Mouse (Mus musculus) left cerebral cortex, adult 9 months (tissue): ENCODE data around the gene Rps12-ps3.

ENCODE experiments used
- DNase-seq, 2 experiments: peaks; one replicate each; pipeline ENCODE4 v3.0.0; 2022; ENCODE audit warnings: low spot score in 2 of 2

The Rps12-ps3 gene

DNA sequence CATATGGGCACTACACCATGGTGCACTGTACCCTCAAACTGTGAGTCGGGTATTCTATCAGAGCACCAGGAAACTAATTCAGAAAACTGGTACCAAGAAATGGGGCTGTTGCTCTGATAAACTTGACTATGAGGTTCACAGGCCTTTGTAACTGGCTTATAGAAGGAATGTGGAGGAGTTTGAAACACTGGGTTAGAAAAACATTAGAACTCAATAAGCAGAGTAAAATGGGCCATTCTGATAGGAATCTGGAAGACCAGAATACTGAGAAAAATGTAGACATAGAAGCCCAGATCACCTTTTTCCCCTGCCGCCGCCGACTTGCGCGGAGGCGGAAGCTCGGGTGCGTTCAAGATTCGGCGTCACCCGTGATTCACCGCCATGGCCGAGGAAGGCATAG lies at the start of gene Rps12-ps3:
TSS of gene Rps12-ps3 (plus strand) at position 301 of the 400 bp plus-strand sequence.
- no peak for DNase-seq

DNA sequence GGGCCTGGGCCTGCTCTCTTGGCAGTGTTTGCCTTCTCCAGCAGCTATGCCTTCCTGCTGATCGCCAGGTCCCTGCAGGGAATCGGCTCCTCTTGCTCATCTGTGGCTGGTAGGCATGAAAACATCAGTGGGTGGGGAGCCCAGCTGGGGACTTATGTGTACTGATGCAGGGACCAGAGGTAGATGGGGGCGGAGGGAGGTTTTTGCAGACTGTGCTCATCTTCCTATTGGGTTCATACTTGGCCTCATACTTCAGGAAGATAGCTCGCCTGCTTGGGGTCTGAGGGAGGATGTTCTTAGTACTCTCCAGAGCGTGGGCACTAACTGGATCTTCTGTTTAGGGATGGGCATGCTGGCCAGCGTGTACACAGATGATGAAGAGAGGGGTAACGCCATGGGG lies 48.9 kb upstream of the Rps12-ps3 start:
- DNase-seq: peak in 1 of 2 experiments; percentile 19

DNA sequence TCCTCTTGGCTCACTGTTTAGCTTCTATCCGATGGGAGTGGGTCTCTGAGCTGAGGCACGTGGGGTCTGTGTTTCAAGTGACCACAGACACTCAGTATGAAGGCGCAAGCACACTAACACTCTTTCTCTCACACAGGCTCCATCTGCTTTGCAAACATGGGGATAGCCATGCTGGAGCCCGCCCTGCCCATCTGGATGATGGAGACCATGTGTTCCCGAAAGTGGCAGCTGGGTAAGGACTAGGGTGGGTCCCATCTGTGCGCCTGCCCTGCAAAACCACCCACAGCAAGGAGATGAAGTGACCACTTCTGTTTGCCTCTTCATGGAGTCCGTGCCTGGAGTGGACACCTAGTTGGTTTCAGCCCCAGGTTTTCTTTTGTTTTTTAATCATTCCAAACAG lies 45.7 kb upstream of the Rps12-ps3 start:
- DNase-seq: no peak

DNA sequence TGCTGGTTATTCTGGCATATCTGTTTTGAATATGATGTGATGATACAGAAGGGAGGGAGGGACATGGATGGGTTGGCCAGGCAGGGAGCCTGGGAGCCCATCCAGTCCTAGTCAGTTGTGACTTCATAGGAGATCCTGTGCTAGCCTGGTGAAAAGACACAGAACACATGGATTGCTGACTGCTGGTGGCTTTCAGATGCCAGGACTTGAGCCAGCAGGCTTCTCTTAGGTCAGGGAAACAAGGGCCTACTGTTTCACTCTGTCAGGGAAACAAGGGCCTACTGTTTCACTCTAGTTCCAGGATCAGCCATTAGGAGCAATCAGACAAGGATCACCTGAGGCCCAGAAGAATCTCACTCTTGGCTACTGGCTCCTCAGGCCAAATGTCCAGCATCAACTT lies 41.2 kb upstream of the Rps12-ps3 start:
- DNase-seq: peak in 1 of 2 experiments; percentile 16

DNA sequence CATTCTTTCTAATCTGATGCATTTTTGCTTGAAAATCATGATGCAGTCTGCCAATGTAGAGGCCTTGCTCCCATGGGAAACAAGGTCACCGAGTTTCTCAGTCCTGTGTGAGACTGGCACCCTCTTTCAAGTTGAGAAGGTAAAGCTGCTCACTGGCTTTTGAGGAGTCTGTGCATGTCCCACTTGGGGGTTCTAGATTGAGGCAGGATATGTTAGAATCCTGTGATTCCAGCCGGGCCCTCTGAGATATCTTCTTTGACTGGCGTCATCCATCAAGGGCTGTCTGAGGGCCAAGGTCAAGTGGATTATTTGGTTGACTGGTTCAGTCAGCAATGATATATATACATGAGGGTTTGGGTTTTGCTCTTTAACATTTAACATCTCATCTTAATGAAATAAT lies 40.1 kb upstream of the Rps12-ps3 start:
- DNase-seq: no peak

DNA sequence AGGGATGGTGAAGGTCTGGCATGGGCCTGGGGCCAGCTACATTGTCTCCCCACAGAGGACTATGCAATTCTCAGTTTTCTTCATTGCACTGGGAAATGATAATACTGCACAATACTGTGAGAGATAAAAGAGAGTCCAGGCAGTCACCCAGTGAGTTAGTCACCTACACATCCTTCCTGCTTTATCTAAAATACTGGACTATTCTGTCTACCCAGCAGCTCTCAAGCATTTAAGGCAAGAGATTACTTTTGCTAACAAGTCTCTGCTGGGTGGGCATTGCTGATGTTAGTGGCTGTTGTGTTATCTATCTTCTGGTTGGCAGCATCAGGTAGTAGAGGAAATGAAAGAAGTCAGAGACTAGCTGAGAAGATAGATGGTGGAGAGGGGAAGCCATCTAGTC lies 33.0 kb upstream of the Rps12-ps3 start:
- DNase-seq: no peak

DNA sequence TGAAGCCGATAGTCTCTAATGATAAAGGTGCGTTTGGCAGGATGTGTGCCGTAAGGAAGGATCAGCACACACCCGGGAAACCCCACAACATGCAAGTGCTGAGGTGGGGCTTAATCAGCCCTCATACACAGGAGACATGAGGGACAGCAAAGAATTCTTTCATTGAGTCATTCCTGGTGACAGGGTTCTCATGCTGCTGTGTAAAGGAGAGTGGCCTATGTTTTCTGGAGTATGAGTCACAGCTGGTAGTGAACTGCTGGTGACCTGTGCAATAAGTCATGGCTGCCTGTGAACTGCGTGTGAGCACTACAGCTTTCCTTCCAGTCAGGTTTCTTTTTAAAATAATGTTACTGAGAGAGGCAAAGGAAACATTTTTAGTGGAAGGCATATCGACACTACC lies 32.3 kb upstream of the Rps12-ps3 start:
- DNase-seq: no peak

DNA sequence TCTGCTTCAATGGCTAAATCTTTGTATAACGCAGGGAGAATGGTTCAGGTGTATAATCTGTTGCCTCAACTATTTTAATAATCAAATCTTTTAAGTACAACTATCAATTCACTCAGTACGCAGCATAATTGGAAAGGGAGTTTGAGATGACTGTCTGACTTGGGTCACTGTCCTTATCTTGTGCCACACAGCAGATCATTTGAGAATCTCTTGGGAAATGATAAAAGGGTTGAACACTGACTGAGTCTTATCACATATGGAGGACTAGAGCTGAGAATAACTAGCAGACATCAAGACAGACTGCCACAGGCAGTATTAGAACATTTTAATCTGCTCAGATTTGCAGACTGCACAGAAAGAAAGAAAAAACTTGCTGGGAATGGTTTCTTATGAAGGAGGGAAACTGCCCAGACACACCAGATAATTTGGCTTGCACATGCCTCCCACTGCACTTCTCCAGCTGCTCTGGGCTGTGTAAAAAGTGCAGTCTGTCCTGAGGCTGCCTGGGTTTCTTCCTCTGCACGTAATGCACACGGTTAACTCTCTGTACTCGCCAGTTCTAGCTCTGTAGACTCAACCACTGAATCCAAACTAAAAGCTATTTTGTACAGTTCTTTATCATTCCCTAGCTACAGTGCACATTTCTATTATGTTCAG lies 29.8 kb upstream of the Rps12-ps3 start:
- peak in 1 of 2 experiments; percentile 25 for DNase-seq

DNA sequence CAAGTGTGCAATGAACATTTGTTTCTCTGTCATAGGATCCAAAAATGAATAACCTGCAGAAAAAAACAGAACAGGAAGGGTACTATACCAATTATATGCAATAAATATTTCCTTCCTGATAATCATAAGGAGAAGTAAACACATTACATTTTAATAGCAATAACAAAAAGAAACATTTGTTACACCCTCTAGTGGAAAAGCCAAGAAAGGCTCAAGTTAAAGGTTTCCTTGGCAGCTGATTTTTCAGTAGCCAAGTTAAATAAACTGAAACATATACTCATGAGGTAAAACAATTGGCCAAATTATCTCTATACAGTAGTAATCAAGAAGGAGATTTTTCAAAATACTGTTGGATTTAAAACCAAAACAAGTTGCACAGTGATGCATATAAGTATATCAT lies 6.8 kb upstream of the Rps12-ps3 start:
- no peak for DNase-seq

DNA sequence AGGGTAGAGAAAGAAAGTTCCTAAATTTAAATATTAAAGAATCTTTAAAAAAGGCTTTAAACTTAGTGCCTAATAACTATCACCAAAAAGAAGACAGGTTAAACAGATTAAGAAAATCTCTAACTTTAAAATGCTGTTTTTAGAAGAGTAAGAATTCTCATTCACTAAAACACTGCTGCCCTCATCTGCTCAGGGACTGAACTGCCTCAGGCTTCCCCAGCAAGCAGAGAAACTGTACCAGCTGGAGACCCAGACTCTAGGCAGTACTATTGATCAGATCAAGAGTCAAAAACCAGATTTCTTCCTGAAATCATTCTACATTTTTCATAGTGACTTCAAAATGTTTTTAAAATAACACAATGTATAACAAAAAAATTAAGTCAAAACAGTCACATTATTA lies 5.5 kb upstream of the Rps12-ps3 start:
- DNase-seq: peak in 1 of 2 experiments; percentile 16

DNA sequence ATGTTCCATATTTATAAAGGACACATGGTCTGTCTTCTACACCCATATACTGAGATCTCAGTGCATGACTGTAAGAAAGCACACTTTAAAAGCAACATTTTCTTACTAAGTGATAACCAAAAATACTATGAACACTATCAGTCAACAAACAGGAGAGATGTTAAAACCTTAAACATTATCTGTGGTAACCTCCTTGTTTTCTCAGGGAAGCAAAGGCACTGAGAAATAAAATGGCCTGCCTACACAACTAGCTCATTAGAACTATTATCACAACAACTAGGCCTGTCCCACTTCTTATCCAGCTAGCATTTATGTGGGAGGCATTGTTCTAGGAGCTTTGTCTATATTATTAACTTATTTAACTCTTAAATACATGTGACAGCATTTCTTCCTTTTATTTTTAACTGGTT lies 8.7 kb downstream of the Rps12-ps3 start:
- DNase-seq: no peak

DNA sequence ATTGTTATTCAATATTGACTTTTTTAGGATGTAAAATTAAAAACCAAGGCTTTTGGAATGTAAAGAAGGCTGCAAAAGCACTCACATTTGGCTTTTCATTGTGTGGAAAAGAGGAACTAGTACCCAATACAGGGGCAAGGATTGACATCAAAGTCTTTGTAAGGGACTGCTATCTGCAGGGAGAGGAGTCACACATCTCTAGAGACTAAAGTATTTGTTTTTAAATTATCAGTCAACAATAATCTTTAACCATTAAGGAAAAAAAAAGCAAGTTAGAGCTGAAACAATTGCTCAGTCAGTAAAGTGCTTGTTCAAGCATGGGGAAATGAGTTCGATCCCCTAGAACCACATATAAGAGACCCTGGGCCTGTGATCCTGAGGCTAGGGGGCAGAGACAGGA lies 14.6 kb downstream of the Rps12-ps3 start:
- no peak for DNase-seq

DNA sequence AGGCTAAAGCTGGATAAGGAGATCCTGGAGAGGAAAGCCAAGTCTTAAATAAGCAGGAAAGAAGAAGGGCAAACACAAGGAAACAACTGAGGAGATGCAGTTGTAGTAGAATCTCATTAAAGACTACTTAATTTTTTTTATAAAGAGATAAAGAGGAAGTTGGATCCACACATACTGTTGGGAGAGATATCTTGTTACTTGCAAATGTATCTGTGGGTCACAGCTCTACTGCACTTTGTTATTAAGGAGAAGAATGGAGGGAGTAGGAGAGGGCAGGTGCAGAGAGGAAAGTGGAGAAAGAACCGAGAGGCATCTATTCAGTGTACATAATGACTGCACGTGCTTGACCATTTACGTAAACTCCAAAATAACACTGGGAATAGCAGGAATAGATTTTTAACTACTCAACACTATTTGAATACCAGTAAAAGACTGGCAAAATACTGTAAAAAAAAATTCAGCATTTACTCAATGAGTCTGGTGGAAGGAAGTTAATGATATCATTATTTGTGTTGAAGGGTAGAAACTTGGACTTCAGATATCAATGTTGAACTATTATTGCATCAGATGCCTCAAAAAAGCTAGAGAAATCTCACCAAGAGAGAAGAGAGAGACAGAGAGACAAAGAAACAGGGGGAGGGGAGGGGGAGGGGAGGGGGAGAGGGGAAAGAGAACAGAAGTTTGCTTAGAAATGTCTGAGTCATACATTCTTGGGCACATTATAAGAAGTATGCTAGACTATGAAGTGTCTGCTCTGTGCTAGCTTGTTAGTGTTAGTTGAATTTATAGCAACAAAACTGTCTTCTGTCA lies 16.0 kb downstream of the Rps12-ps3 start:
- DNase-seq: no peak

DNA sequence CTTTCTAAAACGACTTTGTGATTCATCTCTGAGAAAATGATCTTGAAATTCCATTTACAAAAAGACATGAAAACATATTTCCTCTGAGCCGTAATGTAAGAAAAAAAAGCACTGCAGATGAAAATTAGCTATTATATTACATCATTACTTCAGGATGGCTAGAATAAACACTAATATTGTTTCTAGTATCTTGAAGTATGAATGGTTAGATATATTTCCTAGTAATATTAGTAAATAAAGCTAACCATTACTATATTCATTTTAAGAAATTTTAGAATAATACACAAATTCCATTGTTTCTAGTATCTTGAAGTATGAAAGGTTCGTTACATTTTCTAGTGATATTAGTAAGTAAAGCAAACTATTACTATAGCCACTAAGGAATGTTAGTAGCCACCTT lies 17.8 kb downstream of the Rps12-ps3 start:
- DNase-seq: no peak

DNA sequence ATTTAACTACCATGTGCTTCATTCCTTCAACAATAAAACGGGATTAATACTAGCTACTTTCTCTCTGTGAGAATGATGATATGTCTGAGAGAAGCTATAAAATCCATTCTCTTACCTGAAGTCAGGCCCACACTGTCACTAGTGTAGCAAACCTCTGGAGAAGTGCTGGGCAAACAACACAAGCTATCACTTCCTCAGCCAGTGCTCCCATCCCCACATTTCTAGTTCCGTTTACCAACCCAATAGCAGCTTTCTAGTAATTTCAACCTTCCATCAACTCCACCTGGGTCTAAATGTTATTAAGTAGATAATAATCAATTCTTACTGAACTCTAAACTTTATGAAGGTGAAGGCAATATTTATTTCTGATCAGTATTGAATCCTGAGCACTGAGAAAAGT lies 20.9 kb downstream of the Rps12-ps3 start:
- DNase-seq: no peak

DNA sequence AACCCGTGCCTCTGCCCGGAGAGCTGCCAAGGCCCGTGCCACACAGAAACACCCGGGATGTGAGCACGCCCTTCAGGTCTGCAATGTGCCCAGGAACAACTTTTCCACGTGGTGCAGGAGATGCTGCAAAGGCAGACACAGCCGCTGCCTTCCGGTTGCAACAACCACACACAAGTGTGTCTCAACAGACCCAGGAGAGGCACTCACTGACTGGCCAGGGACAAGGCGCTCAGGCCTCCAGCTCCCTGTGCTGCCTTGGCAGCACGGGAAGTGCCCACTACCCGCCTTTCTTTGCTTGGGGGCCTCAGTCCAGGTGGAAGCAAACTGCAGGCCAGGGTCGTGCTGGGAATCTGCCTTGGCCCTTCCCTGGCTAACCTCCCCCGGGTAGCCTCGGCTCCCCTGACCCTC lies 22.2 kb downstream of the Rps12-ps3 start:
- peak in 1 of 2 experiments; percentile 6 for DNase-seq

DNA sequence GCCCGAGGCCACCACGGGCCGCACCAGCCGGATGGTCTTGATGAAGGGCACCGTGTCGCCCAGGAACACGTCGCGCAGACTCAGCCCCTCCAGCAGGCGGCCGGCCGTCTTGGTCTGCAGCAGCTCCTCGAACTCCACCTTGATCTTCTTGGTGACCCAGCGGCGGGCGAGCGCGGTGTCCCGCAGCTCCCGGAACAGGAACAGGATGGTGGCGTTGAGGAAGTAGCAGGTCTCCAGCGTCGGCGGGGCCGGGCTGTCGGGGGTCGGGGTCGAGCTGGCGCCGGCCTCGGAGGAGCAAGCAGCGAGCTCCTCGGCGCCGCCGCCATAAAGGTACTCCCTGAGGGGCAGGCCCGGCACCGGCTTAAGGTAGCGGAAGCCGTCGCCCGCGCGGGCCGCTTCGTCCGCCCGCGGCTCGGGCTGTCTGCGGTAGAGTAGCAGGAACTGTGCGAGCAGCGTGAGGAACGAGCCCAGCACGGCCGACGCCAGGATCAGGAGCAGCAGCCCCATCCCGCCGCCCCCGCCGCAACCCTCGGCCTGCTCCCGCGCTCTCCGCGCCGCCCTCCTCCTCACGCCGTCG lies 23.1 kb downstream of the Rps12-ps3 start:
- peak in 1 of 2 experiments; percentile 24 for DNase-seq

DNA sequence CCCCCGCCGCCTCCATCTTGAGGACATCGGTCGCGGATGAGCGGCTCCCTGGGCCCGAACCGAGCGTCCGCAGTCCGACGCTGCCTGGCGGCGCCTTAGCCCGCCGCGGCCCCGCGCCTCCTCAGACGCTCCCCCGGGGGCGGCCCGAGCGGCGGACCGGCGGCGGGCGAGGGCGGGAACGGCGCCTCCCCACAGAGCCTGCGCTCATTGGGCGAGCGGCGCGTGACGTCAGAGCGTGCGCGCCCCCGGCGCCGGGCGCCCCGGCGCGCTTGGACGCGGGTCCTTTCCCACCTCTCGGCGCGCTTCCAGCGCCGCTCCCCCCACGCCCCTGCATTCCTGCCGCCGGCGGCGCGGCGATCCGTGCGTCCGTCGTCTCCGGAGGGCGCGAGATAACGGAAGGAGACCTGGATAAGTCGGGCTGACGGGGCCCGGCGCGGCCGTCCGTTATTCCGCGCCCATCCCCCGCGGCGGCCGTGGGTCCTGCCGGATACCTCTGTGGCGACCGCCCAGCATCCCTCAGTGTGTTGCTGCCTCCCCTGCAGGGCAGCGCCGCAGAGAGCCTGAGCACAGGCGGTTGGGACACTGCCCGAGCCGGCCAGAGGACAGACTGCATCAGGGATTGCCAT lies 23.7 kb downstream of the Rps12-ps3 start, which contains the start of gene Pdzd8:
TSS of gene Pdzd8 (minus strand) at position 123 of the 626 bp plus-strand sequence.
- peak; percentile 63 to 83 for DNase-seq

DNA sequence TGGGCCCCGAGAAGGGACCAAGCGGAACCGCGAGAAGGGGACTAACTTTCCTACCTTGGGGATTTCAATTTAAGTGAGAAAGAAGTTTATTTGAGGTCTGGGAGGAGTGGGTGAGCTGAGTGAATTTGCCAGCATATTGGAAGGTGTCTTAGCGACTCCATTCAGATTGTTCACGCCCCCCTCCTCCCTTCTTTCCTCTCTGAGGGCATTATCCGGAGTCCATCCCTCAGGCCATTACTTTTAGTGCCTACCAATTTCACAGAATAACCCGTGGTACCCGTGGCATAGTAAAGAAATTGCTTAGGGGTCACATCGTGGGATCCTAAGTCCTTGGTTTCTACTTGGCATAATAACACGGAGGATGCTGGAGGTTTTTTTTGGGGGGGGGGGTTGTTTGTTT lies 24.2 kb downstream of the Rps12-ps3 start:
- DNase-seq: no peak

DNA sequence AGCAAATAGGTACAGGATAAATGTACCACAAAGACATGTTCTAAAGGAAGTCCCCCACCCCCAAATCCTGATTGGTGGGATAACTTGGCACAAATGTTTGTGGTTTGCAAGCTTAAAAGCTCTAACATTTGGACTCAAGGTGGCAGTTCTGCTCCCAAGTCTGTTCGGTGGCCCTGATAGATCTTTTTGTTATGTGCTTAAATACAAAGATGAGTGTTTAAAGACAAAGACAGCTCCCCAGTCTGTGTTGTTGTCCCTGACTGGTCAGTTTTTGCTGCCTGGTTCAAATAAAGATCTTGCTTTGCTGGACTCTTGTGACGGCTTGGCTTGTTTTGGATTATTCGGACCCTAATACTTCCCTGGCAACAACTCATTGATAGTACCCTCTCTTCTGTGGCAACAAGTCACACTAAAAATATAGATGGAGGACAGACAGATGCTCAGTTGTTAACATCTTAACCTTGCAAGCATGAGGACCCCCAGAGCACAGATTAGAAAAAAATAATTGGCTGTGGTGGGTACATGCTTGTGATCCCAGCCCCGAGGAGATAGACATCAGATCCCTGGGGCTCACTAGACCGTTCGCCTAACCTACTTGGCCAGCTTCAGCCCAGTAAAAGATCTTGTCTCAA lies 27.4 kb downstream of the Rps12-ps3 start:
- no peak for DNase-seq

DNA sequence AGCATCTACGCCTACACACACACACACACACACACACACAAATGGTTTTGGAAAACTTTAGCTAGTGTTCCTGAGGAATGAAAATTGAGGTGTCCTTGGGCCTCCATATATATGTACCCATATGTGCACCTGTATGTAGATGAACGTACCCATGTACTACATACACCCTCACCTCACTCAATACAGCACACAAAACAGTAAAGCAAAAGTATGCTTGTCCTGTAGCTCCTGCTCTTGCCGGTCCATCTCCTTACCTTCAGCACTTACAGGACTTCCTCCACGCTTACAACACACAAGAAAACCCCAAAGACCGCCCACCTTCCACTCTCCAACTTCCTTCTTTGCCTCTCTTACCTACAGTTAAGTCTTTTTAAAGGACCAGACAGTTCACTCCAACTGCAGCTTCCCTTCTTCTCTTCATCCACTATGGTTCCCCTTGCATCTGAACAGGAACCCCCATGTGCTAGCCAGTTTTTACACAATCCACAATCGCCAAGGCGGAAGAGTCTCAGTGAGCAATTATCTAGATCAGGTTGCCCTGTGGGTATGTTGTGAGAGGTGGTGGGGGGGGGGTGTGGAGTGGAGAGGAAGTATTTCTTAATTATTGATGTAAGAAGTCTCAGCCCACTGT lies 28.3 kb downstream of the Rps12-ps3 start:
- DNase-seq: no peak
